Mouse (Mus musculus): ENCODE measurements around the gene Slc25a33. TPM values are rescaled to one million over a fixed set of nuclear protein-coding genes. Genes with fewer than 3 reads are reported as not detected.

Slc25a33 gene
- polyA plus RNA-seq, 1 experiment: 0.09 TPM

DNA sequence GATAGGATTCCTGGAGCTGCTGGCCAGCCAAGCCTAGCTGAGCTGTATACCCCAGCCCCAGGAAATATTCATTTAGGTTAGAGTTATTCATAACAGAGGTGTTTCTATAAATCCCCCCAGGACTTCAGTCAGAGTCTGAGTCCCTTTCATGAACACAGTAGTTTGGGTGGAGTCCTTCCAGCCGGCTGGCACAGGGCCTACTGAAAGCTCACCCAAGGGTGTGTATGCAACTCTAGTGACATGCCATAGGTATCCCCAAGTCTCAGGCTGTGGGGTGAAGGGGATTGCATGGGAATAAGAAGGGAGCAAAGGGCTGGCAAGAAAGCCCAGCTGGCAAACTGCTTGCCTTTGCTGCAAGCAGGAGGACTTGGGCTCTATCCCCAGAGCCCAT lies 23.1 kb upstream of the Slc25a33 start:
- H3K27me3 ChIP-seq (ENCODE audit: control insufficient read depth): no peaks in the 10 kb centered on the region
- H3K4me3 ChIP-seq (replicated peaks): no peak overlapping the region
- peaks cover 26% of the 10 kb centered on the region for H3K4me1 ChIP-seq (ENCODE audit: control insufficient read depth)
- TF ChIP-seq TAL1 (IDR thresholded peaks at IDR 0.05; ENCODE audit: low read length) (no peak), GATA1 (IDR thresholded peaks at IDR 0.05; ENCODE audit: low read length) (no peak)
- no peaks in the 10 kb centered on the region for H3K36me3 ChIP-seq (ENCODE audit: control insufficient read depth)
- H3K9me3 ChIP-seq (ENCODE audit: control insufficient read depth, low read length): no peaks in the 10 kb centered on the region

DNA sequence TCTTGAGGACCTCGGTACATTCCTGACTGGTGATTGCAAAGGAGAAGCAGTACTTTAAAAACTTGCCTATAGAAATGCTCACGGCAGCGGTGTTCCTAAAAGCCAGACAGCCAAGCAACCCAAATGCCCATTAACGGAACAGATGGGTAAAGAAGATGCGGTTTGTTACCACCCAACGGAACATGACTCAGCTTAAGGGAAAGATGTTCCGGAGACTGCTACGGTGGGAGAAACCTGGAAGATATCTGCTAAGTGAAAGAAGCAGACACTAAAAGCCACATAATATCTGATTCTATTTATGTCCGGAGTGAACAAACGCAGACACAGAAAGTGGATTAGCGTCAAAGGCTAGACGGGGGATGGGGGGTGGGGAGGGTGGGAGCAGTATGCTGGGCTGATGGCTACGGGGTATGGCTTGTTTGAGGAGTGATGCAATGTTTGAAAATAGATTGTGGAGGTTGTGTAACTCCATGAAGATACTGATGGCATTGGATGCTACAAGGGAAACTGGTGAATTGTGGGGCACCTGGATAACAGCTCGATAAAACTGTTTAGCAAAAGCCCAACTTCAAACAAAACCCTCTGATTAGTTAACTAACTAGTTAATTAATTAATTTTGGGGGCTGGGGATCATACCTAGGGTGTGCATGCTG lies 22.6 kb upstream of the Slc25a33 start:
- H3K4me3 ChIP-seq (replicated peaks): peak overlapping the region; percentile 41
- H3K36me3 ChIP-seq (ENCODE audit: control insufficient read depth): no peaks in the 10 kb centered on the region
- peaks cover 26% of the 10 kb centered on the region for H3K4me1 ChIP-seq (ENCODE audit: control insufficient read depth)
- TF ChIP-seq GATA1 (IDR thresholded peaks at IDR 0.05; ENCODE audit: low read length) (peak; percentile 6; the same call in 1 of the 2 replicates), TAL1 (IDR thresholded peaks at IDR 0.05; ENCODE audit: low read length) (no peak)
- H3K27me3 ChIP-seq (ENCODE audit: control insufficient read depth): no peaks in the 10 kb centered on the region
- H3K9me3 ChIP-seq (ENCODE audit: control insufficient read depth, low read length): no peaks in the 10 kb centered on the region

DNA sequence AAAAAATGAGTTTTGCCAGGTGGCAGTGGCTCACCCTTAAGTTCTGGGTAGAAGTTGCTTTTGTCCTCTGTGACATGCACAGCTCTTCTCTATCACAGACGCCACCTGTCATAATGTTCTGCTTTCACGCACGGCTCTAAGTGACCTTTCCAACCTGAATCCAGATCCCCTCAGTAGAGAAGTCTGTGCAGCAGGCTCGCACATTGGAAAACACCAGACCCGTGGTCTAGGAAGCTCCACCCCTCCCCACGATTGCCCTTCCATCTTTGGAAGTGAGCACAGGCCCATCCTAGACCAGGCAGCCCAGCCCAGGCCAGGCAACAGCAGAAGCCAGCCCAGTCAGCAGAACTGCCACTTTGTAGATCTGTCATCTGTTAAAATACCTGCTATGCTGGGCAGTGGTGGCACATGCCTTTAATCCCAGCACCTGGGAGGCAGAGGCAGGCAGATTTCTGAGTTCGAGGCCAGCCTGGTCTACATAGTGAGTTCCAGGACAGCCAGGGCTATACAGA lies 20.9 kb upstream of the Slc25a33 start:
- Histone ChIP-seq H3K9me3 (ENCODE audit: control insufficient read depth, low read length) (no peaks in the 10 kb centered on the region), H3K4me3 (replicated peaks) (no peak overlapping the region), H3K4me1 (ENCODE audit: control insufficient read depth) (peaks cover 31% of the 10 kb centered on the region), H3K27me3 (ENCODE audit: control insufficient read depth) (no peaks in the 10 kb centered on the region), H3K36me3 (ENCODE audit: control insufficient read depth) (no peaks in the 10 kb centered on the region)
- TF ChIP-seq TAL1 (IDR thresholded peaks at IDR 0.05; ENCODE audit: low read length) (no peak), GATA1 (IDR thresholded peaks at IDR 0.05; ENCODE audit: low read length) (no peak)

DNA sequence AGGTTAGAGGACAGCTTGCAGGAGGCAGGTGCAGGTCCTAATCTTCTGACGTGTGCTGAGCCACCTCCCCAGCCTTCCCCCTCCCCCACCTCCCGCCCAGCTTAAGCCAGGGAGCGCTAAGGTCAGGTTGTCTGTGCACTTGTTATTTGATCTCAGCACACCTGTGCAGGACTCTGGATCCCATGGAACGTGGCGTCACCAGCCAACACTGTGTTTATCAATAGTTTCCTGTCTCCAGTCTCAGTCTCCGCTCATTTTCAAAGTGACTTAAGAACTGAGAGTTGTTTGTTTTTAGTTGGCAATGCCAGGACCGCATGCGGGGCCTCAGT lies 19.9 kb upstream of the Slc25a33 start:
- peaks cover 40% of the 10 kb centered on the region for H3K4me1 ChIP-seq (ENCODE audit: control insufficient read depth)
- H3K36me3 ChIP-seq (ENCODE audit: control insufficient read depth): no peaks in the 10 kb centered on the region
- H3K27me3 ChIP-seq (ENCODE audit: control insufficient read depth): no peaks in the 10 kb centered on the region
- no peak overlapping the region for H3K4me3 ChIP-seq (replicated peaks)
- TF ChIP-seq TAL1 (IDR thresholded peaks at IDR 0.05; ENCODE audit: low read length) (no peak), GATA1 (IDR thresholded peaks at IDR 0.05; ENCODE audit: low read length) (no peak)
- no peaks in the 10 kb centered on the region for H3K9me3 ChIP-seq (ENCODE audit: control insufficient read depth, low read length)

DNA sequence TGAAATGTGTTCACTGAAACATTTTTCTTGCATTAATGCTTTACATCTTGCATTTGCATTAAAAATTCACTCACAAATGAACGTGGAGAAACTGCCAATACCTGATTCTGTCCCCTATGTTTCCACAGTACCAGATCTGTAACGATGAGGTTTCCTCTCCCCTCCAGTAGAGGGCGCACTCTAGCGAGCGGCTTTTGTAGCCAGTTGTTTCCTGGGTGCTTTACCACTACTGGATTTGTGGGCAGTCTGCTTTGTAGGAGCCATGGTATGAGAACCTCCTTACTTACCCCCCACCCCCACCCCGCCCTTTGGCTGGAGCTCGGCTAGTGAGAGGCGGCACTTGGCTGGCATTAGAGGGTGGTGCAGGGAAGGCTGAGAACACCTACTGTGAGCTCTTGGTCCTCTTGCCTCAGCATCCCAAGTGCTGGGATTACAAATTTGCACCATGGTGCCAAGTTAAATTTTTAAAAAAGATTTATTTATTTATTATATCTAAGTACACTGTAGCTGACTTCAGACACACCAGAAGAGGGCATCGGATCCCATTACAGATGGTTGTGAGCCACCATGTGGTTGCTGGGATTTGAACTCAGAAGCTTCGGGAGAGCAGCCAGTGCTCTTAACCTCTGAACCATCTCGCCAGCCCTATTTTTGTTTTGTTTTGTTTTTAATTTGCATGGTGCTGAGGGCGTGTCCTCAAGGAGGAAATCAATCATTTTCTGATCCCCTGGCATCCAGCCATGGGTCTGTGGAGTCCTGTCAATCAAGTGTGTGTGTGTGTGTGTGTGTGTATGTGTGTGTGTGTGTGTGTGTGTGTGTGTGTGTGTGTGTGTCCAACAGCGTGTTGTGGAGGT lies 19.3 kb upstream of the Slc25a33 start:
- Histone ChIP-seq H3K36me3 (ENCODE audit: control insufficient read depth) (no peaks in the 10 kb centered on the region), H3K4me1 (ENCODE audit: control insufficient read depth) (peaks cover 40% of the 10 kb centered on the region)
- TF ChIP-seq GATA1 (IDR thresholded peaks at IDR 0.05; ENCODE audit: low read length): no peak
- no peak for TF ChIP-seq TAL1 (IDR thresholded peaks at IDR 0.05; ENCODE audit: low read length)

DNA sequence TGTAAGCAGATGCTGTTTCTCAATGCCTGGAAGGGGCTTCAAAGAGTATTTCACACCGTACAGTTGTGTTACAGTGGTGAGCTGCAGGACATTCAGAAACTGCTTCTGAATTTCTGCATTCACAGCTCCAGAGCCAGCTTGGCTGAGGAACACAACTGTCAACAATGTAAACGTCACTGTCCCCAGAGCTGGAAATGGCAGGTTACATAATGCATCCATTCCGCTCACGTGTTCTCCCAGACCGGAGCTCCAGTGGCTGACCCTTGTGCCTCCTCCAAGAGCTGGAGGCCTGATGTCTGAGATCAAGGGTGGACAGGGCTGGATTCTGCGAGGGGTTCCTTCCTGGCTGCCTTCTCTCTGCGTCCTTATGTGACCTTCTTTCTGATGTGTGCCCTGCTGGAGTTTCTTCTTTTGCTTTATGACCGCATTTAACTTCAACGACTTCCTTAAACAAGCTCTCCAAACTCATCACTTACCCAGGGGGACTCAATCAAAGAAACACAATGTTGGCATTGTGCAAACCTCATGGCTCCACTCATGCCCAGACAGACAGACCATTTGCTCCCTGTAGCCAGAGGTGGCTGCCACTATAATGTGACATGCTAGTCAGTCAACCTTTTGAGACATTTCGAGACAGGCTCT lies 18.2 kb upstream of the Slc25a33 start:
- Histone ChIP-seq H3K36me3 (ENCODE audit: control insufficient read depth) (no peaks in the 10 kb centered on the region), H3K4me1 (ENCODE audit: control insufficient read depth) (peaks cover 31% of the 10 kb centered on the region), H3K9me3 (ENCODE audit: control insufficient read depth, low read length) (no peaks in the 10 kb centered on the region), H3K27me3 (ENCODE audit: control insufficient read depth) (no peaks in the 10 kb centered on the region), H3K4me3 (replicated peaks) (no peak overlapping the region)
- TF ChIP-seq TAL1 (IDR thresholded peaks at IDR 0.05; ENCODE audit: low read length): no peak
- TF ChIP-seq GATA1 (IDR thresholded peaks at IDR 0.05; ENCODE audit: low read length): no peak

More for the DNA sequence above, 19.3 kb upstream of the Slc25a33 start:
- Histone ChIP-seq H3K4me3 (replicated peaks) (no peak overlapping the region), H3K27me3 (ENCODE audit: control insufficient read depth) (no peaks in the 10 kb centered on the region), H3K9me3 (ENCODE audit: control insufficient read depth, low read length) (no peaks in the 10 kb centered on the region)

DNA sequence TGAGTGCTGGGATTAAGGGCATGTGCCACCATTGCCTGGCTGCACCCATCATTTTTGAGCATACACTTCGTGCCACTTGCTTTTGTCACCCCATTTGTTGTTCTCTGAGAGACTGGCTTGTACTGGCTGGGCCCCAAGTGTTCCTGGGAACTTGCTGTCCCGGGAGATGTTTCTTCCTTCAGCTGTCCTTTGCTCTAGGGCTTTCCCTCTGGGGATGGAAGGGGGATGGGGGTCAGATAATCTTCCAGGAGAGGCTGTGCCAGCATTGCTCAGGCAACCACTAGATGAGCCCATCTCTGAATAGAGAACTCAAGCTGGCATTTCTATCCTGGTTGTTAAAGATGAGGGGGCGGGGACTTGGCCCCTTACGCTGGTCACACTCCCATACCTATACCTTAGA lies 17.4 kb upstream of the Slc25a33 start:
- Histone ChIP-seq H3K9me3 (ENCODE audit: control insufficient read depth, low read length) (no peaks in the 10 kb centered on the region), H3K27me3 (ENCODE audit: control insufficient read depth) (no peaks in the 10 kb centered on the region), H3K36me3 (ENCODE audit: control insufficient read depth) (no peaks in the 10 kb centered on the region), H3K4me3 (replicated peaks) (no peak overlapping the region), H3K4me1 (ENCODE audit: control insufficient read depth) (peaks cover 24% of the 10 kb centered on the region)
- no peak for TF ChIP-seq TAL1 (IDR thresholded peaks at IDR 0.05; ENCODE audit: low read length)
- no peak for TF ChIP-seq GATA1 (IDR thresholded peaks at IDR 0.05; ENCODE audit: low read length)

DNA sequence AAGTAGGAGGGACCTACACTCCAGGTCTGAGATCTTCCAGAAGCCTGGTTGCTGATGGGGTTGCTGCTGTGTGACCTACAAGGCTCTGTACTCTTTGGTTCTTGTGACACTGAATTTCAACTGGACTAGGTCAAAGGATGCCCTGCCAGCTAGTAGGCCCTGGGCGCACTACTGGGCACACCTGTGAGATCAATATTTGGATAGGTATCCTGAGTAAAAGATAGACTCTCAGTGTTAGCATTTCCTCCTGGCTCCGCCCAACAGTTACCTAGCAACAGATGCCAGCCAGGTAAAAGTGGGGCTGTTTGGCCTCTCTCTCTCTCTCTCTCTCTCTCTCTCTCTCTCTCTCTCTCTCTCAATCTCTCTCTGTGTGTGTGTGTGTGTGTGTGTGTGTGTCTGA lies 16.9 kb upstream of the Slc25a33 start:
- Histone ChIP-seq H3K4me1 (ENCODE audit: control insufficient read depth) (peaks cover 19% of the 10 kb centered on the region), H3K4me3 (replicated peaks) (no peak overlapping the region), H3K36me3 (ENCODE audit: control insufficient read depth) (no peaks in the 10 kb centered on the region), H3K9me3 (ENCODE audit: control insufficient read depth, low read length) (no peaks in the 10 kb centered on the region), H3K27me3 (ENCODE audit: control insufficient read depth) (no peaks in the 10 kb centered on the region)
- TF ChIP-seq TAL1 (IDR thresholded peaks at IDR 0.05; ENCODE audit: low read length) (no peak), GATA1 (IDR thresholded peaks at IDR 0.05; ENCODE audit: low read length) (no peak)

DNA sequence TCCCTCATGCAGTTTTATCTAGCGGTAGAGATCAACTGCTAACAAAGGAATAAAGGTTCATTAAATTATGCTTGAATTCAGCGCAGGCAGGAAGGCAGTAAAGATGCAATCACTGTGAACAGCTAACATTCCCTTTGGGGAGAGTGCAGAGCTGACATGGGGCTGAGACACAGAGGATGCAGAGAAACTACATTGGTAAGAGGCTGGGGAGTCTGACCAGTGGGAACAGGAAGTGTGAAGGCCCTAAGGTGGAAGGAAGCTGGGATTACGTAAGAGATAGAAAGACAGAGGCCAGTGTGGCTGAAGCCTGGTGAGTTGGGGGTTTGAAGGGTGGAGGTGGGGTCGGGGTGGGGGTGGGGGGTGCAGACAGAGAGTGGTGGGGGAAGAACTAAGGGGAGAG lies 16.5 kb upstream of the Slc25a33 start:
- H3K27me3 ChIP-seq (ENCODE audit: control insufficient read depth): no peaks in the 10 kb centered on the region
- H3K4me3 ChIP-seq (replicated peaks): no peak overlapping the region
- TF ChIP-seq TAL1 (IDR thresholded peaks at IDR 0.05; ENCODE audit: low read length) (no peak), GATA1 (IDR thresholded peaks at IDR 0.05; ENCODE audit: low read length) (no peak)
- H3K9me3 ChIP-seq (ENCODE audit: control insufficient read depth, low read length): no peaks in the 10 kb centered on the region
- H3K4me1 ChIP-seq (ENCODE audit: control insufficient read depth): peaks cover 17% of the 10 kb centered on the region
- no peaks in the 10 kb centered on the region for H3K36me3 ChIP-seq (ENCODE audit: control insufficient read depth)

All from erythroblast, embryonic 14.5 days (primary cell).